Mouse (Mus musculus): ENCODE data around the gene Ust. TPM values are rescaled to one million over a fixed set of nuclear protein-coding genes. Genes with fewer than 3 reads are reported as not detected.
A peak's percentile ranks its signal among the peaks of the same experiment; 100 is the strongest.
"Not testable (repeated sequence)": the region's sequence is repeated elsewhere in the genome, so short reads cannot be mapped to it uniquely, and the experiment has no call there.

Gene Ust
- 0.93 and 1.4 TPM in 2 replicates for total RNA-seq (2017)

DNA sequence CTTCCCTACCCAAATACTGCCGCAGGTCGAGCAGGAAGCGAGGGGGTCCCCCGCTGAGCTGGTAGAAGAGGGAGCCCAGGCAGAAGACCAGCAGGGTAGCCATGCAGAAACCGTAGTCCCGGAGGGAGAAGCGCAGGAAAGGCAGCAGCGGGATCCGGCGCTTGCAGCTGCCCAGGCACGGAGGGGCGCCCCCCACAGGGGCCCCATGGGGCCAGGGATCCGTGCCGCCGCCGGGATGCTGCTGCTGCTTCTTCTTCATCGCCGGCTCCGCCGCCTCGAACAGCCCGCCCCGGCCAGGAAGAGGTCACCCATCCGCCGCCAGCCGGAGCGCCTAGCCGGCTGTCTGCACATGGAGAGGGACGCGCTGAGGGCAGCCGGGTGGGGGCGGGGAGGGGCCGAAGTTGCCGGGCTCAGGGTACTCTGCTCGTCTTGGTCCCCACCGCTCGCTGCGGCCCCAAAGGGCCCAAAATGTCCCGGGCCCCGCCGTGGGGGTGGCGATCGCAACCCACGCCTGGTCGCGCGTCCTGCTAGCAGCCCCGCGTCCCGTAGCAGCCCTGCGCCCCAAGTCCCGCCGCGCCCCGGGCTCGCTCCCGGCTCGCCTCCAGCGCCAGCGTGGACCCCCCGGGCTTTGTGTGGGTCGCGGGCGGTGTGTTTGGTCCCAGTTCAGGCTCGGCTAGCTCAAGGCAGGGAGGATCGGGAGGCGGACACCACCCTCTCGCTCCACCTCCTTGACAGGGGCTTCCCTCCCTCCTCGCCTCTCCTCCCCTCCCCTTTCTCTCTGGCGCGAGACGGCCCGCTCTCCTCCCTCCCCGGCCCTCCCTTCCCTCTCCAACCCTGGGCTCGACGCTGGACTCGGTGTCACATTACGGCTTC, at the start of gene Ust:
Gene Ust, minus strand, starts transcription at position 685 of the 873 bp plus-strand sequence.
- ATAC-seq (ENCODE audit: extremely low read depth, insufficient number of reproducible peaks, low FRiP score, poor library complexity, severe bottlenecking) = peak; percentile 31; the same call in 1 of the 2 replicates

GRCm38 (mm10) chr10:8561366-8561765, 42.7 kb upstream of the Ust start:
- ATAC-seq (ENCODE audit: extremely low read depth, insufficient number of reproducible peaks, low FRiP score, poor library complexity, severe bottlenecking) = no peak

DNA sequence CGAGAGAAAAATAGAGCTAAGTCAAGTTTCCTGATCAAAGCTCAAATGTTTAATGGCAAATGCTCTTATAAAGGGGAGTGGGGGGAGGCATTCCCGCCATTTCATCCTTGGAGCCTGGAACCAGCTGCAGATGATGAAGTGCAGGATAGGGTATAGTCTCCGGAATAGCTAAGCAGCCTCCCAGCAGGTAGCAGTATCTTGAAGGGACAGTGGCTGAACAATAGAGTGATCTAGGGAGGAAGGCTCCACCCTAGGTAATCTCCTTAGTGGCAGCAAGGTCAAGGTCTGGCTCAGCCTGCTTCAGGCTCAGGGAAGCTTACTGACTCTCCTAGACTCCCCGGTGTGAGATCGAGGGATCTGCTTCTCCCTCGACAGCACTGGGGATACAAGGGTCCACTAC, 40.9 kb upstream of the Ust start:
- ATAC-seq (ENCODE audit: extremely low read depth, insufficient number of reproducible peaks, low FRiP score, poor library complexity, severe bottlenecking) = not testable (repeated sequence)

- not testable (repeated sequence) for ATAC-seq (ENCODE audit: extremely low read depth, insufficient number of reproducible peaks, low FRiP score, poor library complexity, severe bottlenecking)
Measured at GRCm38 (mm10) chr10:8552239-8552638, 33.6 kb upstream of the Ust start.

- not testable (repeated sequence) for ATAC-seq (ENCODE audit: extremely low read depth, insufficient number of reproducible peaks, low FRiP score, poor library complexity, severe bottlenecking)
Measured at GRCm38 (mm10) chr10:8551601-8552000, 33.0 kb upstream of the Ust start.

DNA sequence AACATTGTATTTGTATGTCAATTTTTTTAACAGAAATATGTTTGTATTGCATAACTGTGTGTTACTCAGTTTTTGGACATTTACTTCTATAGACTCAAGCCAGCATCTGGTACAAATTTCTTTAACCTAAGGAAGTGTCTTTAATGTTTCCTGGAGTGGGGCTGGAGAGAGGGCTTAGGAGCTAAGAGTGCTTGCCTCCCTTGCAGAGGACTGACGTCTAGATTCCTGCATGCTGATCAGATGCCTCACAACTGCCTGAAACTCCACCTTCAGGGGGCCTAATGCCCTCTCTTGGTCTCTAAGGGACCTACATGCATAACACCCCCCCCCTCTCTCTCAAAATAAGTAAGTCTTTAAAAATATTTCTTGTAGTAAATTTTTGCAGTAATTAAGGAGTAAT, 22.9 kb upstream of the Ust start:
- no peak for ATAC-seq (ENCODE audit: extremely low read depth, insufficient number of reproducible peaks, low FRiP score, poor library complexity, severe bottlenecking)

DNA sequence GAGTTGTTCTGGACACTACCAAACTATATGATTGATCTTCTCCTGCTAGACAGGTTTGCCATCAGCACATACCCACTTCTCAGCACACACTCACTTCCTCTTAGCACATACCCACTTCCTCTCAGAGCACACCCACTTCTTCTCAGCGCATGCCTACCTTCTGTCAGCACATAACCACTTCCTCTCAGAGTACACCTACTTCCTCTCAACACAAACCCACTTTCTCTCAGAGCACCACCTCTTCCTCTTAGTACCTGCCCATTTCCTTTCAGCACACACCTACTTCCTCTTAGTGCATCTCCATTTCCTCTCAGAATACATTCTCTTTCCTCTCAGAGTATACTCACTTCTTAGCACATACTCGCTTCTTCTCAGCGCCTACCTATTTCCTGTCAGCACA, 16.8 kb upstream of the Ust start:
- ATAC-seq (ENCODE audit: extremely low read depth, insufficient number of reproducible peaks, low FRiP score, poor library complexity, severe bottlenecking) = peak; percentile 83

DNA sequence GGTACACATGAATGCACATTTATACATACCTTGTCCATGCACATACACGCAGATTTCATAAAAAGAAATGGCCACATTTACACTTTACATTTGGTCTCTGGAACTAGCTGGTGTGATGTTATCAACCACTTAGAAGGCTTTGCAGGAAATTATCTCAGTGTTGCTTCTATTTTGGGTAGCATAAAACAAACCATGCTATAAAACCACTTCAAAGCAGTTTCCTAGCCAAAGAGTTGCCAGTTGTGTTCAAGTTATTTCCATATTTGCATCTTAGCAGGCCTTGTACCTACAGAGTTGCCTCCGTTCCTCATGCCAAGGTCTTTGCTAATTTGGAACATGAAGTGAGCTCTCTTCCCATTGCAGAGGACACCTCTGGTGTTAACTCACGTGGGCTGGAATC, 13.0 kb upstream of the Ust start:
- no peak for ATAC-seq (ENCODE audit: extremely low read depth, insufficient number of reproducible peaks, low FRiP score, poor library complexity, severe bottlenecking)

- no peak for ATAC-seq (ENCODE audit: extremely low read depth, insufficient number of reproducible peaks, low FRiP score, poor library complexity, severe bottlenecking)
Measured at GRCm38 (mm10) chr10:8530505-8531051, 12.0 kb upstream of the Ust start.

DNA sequence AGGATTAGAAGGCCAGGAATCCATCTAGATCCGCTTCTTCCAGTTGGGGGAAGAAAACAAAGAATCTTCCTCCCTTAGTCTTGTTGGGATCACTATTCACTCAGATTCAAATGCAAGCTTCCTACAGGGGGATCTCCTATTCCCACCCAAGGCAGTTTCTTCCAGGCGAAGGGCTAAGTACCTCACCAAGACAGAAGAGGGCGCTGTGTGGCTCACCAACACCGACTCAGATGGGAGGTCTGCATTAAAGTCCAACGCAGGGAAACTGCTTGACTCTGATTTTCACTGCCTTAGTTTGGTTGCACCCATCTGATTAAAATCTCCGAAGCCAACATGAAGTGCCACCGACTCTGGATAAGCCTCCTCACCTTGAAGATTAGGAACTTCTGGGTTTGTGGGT, 10.5 kb upstream of the Ust start:
- ATAC-seq (ENCODE audit: extremely low read depth, insufficient number of reproducible peaks, low FRiP score, poor library complexity, severe bottlenecking) = no peak

DNA sequence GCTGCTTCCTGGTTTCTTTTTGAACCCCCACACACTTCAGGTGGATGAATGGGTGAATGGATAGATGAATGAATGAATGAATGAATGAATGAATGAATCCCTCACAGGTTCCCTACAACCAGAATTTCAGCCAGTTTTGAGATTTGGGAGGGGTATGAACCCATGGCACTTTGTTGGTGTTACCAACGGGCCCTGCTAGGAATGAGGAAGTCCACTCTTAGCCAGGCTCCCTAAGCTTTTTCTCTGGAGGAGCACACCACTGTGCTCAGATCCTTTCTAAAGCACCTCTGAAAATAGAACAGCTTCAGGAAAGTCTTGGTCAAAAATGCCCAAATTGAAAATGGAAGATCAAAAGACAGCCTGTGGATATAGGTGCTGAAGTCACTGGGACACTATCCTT, 6.7 kb upstream of the Ust start:
- ATAC-seq (ENCODE audit: extremely low read depth, insufficient number of reproducible peaks, low FRiP score, poor library complexity, severe bottlenecking) = no peak

DNA sequence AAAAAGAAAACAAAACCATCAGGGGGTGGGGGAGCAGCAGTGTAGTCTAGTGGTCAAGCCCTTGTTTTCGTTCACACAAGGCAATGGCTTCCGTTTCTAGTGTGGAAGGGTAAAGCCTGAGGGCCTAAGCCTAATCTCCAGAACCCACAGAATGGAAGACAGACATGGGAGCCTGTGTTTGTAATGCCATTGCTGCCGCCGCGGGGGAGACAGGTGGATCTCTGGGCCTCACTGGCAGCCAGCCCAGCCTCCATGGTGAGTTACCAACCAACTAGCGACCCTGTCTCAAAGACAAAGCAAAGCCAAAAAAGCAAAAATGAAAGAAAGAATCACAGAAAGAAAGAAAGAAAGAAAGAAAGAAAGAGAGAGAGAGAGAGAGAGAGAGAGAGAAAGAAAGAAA, 2.9 kb upstream of the Ust start:
- no peak for ATAC-seq (ENCODE audit: extremely low read depth, insufficient number of reproducible peaks, low FRiP score, poor library complexity, severe bottlenecking)

DNA sequence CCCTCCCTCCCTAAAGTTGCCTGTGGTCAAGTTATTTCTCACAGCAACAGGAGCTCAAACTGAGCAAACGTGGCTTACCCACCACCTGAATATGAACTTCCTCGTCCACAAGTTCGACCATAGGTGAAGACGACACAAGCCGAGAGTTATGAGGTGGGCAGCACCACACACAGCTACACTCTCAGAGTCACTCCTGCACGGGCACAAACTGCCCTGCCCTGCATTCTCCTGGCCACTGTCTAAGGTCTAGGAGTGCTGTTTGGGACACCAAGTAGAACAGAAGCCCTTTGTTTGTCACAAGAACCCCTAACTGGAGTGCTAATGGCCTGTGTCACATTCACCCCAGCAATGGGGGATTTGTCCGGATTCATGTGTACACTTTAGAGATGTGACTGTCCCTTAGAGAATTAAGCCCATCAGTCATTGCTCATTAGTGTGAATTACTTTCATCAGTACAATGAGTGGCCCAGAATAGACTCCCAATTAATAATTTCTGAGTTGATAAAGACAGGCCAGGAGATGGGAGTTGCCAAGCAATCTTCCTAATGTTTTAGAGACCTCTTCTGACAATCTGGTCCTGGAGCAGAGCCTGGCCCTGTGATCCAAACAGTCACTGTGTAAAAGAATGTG, 2.3 kb upstream of the Ust start:
- no peak for ATAC-seq (ENCODE audit: extremely low read depth, insufficient number of reproducible peaks, low FRiP score, poor library complexity, severe bottlenecking)

DNA sequence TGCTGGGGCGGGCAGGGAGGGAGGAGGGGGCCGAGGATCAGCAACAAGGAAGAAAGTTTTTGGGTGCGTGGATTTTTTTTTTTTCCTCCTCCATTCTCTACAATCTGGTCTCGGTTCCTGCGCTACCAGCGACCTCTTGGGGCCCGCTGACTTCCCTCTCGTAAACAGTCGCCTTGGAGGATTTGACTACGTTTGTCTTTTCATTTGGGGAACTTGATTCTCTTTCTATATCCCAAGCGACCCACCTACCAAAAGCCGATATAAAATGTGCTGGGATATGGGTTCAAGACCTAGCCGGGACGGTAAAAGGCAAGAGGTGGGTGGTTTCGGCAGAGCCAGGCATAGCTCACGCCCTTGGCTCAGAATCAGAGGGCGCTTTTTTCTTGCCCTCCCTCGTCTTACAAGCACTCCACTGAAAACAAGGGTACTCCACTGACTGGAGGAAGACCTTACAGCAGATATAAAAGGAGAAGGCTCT, 428 bp upstream of the Ust start:
- no peak for ATAC-seq (ENCODE audit: extremely low read depth, insufficient number of reproducible peaks, low FRiP score, poor library complexity, severe bottlenecking)

- no peak for ATAC-seq (ENCODE audit: extremely low read depth, insufficient number of reproducible peaks, low FRiP score, poor library complexity, severe bottlenecking)
Measured at GRCm38 (mm10) chr10:8517591-8518140, 959 bp downstream of the Ust start.

DNA sequence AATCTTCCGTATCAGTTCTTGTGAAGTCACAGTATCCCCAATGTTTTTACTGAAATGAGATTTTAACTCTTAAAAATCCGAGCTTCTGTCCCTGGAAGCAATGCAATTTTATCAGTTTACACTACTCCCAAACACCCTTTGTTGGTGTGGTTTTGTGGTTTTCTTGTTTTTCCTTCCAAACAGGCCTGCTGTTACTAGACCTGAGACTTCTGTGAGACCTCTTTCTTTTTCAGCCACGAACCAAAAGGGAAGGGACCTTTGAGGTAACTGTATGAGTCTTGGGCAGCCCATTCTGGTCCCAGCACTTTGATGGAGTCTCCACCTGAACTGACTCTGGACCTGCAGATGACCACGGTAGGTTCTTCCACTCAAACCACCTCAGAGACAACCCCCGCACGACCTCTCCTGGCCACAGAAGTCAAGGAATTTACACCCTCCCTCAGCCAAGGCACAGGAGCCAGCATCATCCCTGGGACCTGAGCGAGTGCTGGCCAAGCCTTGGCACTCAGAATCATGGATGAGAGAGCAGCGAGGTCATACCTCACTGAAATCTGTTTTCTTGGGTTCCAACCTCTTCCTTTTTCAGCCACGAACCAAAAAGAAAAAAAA, 1.6 kb downstream of the Ust start:
- no peak for ATAC-seq (ENCODE audit: extremely low read depth, insufficient number of reproducible peaks, low FRiP score, poor library complexity, severe bottlenecking)

DNA sequence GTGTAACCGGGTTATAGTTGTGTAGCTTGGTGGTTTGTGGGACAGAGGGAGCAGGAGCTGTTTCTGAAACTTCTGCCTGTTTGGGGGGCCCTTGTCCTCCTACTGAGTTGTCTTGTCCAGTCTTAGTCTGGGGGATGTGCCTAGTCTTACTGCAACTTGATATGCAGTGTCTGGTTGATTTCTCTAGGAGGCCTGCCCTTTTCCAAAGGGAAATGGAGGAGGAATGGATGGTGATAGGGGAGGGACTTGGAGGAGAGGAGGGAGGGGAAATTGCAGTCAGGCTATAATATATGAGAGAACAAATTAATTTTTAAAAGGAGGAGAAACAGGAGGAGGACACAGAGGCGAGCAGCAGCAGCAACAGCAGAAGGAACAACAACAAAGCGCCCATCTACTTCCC, 4.9 kb downstream of the Ust start:
- no peak for ATAC-seq (ENCODE audit: extremely low read depth, insufficient number of reproducible peaks, low FRiP score, poor library complexity, severe bottlenecking)

DNA sequence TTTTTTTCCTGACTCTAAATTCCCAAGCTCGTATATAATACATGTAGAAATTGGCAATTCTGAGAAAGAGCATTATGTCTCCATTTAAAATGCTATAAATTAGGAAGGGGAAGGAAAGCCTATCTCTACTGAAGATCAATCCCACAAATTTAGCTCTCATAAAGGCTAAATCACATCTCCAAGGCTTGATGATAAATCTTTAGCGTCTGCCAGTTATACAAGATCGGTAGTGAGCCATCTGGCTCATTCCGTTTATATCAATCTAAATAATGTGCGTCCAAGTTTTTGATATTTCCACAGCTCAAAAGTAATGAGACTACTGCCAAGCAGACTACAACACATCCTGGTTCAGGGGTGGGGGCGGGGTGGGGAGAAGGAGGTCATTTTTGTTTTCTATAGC, 6.4 kb downstream of the Ust start:
- no peak for ATAC-seq (ENCODE audit: extremely low read depth, insufficient number of reproducible peaks, low FRiP score, poor library complexity, severe bottlenecking)

GRCm38 (mm10) chr10:8511760-8512159, 6.9 kb downstream of the Ust start:
- ATAC-seq (ENCODE audit: extremely low read depth, insufficient number of reproducible peaks, low FRiP score, poor library complexity, severe bottlenecking) = no peak
